Mouse (Mus musculus) G1E (cell line): ENCODE measurements around the gene Col2a1.

Experiments used
- CTCF ChIP-seq: IDR thresholded peaks from 2 replicates; pipeline ENCODE4 v1.5.1; 2012; ENCODE audit warnings: low read depth, low read length, inconsistent platforms, mixed read lengths
- POLR2AphosphoS5 ChIP-seq: IDR thresholded peaks from 2 replicates; pipeline ENCODE4 v1.6.1; 2012; ENCODE audit warnings: low read depth, low read length, inconsistent platforms; ENCODE audit not compliant: insufficient replicate concordance
- TAL1 ChIP-seq: conservative IDR thresholded peaks from 2 replicates; pipeline ENCODE4 v1.6.1; 2012; ENCODE audit warnings: low read depth, low read length, inconsistent platforms, mixed read lengths

- TF ChIP-seq CTCF (no peak), POLR2AphosphoS5 (no peak), TAL1 (no peak)
Measured at GRCm38 (mm10) chr15:97992027-97992711, 12.3 kb downstream of the Col2a1 start.
